Mouse (Mus musculus): ENCODE measurements at regions not wholly inside any gene's neighbourhood (a gene's known extent, or its start where the extent isn't known, plus 50 kb on each side); places are given as distances from the start of the nearest gene placed in this dataset.

- TF ChIP-seq CTCF (IDR thresholded peaks at IDR 0.05; ENCODE audit: control insufficient read depth, insufficient read depth, insufficient replicate concordance, low read depth, low read length), result no peak
- no peak for TF ChIP-seq POLR2A (IDR thresholded peaks at IDR 0.05; ENCODE audit: control insufficient read depth, low read depth, low read length)
These were observed 330.7 kb upstream of the Chrm3 start for GRCm38 (mm10) chr13:10691307-10691706.

Data from testis, adult 2 months (tissue).